7 mouse cellular contexts compared by ENCODE assay signal in genomic region chr9:56075901-56076620, GRCm38 (mm10). TPM values are rescaled to one million over a fixed set of nuclear protein-coding genes. Genes with fewer than 3 reads are reported as not detected.
A peak's percentile ranks its signal among the peaks of the same experiment; 100 is the strongest.
DNase-seq lines count a peak whose midpoint lies in the region; ATAC-seq and TF ChIP-seq lines count a peak whose summit lies in the region.

No protein-coding gene starts in this region.

- TF ChIP-seq EP300 in ES-Bruce4 (IDR thresholded peaks at IDR 0.05; ENCODE audit: insufficient read depth, low read depth, low read length), result no peak

- no peak overlapping the region for H3K9ac ChIP-seq in ES-Bruce4 (ENCODE audit: low read depth, poor library complexity, severe bottlenecking)
- no peak overlapping the region for H3K9ac ChIP-seq in limb, embryonic 11.5 days (ENCODE audit: low read length)
- H3K9ac ChIP-seq in midbrain, embryonic 14.5 days (replicated peaks; ENCODE audit: low read length), result no peak overlapping the region

- H3K36me3 ChIP-seq in ES-Bruce4 (ENCODE audit: control insufficient read depth, insufficient read depth, low read length, poor library complexity, severe bottlenecking), result no peaks in the 10 kb centered on the region
- H3K36me3 ChIP-seq in limb, embryonic 11.5 days (ENCODE audit: control insufficient read depth, insufficient read depth, low read length), result no peaks in the 10 kb centered on the region; the same call in 1 of the 2 replicates
- peaks cover 31% of the 10 kb centered on the region for H3K36me3 ChIP-seq in midbrain, embryonic 14.5 days (ENCODE audit: control insufficient read depth, insufficient read depth, low read length)

- 34% methylated on average over 7 of the region's 7 CpGs for WGBS in limb, embryonic 11.5 days
- 70% methylated on average over 7 of the region's 7 CpGs for WGBS in midbrain, embryonic 14.5 days

- TF ChIP-seq CTCF in ES-Bruce4 (IDR thresholded peaks at IDR 0.05; ENCODE audit: low read depth, low read length), result no peak

- no peaks in the 10 kb centered on the region for H3K27me3 ChIP-seq in ES-Bruce4 (ENCODE audit: control insufficient read depth, insufficient read depth, low read length, poor library complexity, severe bottlenecking)
- H3K27me3 ChIP-seq in limb, embryonic 11.5 days (ENCODE audit: control insufficient read depth, insufficient read depth, low read length), result no peaks in the 10 kb centered on the region
- no peaks in the 10 kb centered on the region for H3K27me3 ChIP-seq in midbrain, embryonic 14.5 days (ENCODE audit: control insufficient read depth, insufficient read depth, low read length)

- peak; percentile 55 for DNase-seq in embryo, embryonic 11 days
- peak; percentile 50 for DNase-seq in limb, embryonic 11.5 days (ENCODE audit: low spot score)
- peak; percentile 15 for DNase-seq in midbrain, embryonic 14.5 days
- DNase-seq in thymus, postnatal 25 days, result peak; percentile 77
- no peak for DNase-seq in layer of hippocampus, adult 11-12 months (ENCODE audit: low spot score)

- H3K27ac ChIP-seq in ES-Bruce4 (ENCODE audit: insufficient read depth, low read length), result peak overlapping the region; percentile 27
- peak overlapping the region; percentile 4; the same call in 1 of the 2 replicates for H3K27ac ChIP-seq in limb, embryonic 11.5 days (replicated peaks; ENCODE audit: low read depth, low read length)
- no peak overlapping the region for H3K27ac ChIP-seq in midbrain, embryonic 14.5 days (replicated peaks; ENCODE audit: low read depth, low read length)

- peak; percentile 79 to 83 for ATAC-seq in hematopoietic stem cell, adult 5-6 weeks (replicated peaks in 1 of 2; ENCODE audit: insufficient read depth in 1 of 2, low FRiP score in 2 of 2, low TSS enrichment in 1 of 2, low read depth in 1 of 2, poor library complexity in 2 of 2, severe bottlenecking in 2 of 2)
- ATAC-seq in limb, embryonic 11.5 days (ENCODE audit: insufficient number of reproducible peaks, low FRiP score, low TSS enrichment, low read depth), result no peak
- no peak for ATAC-seq in midbrain, embryonic 14.5 days (ENCODE audit: low FRiP score, low TSS enrichment)

- H3K9me3 ChIP-seq in ES-Bruce4 (replicated peaks; ENCODE audit: control insufficient read depth, insufficient read depth, low read length, poor library complexity, severe bottlenecking), result no peaks in the 10 kb centered on the region
- no peaks in the 10 kb centered on the region for H3K9me3 ChIP-seq in limb, embryonic 11.5 days (ENCODE audit: control insufficient read depth, low read length)
- H3K9me3 ChIP-seq in midbrain, embryonic 14.5 days (ENCODE audit: control insufficient read depth, low read length), result no peaks in the 10 kb centered on the region

- H3K4me2 ChIP-seq in limb, embryonic 11.5 days (ENCODE audit: low read depth, severe bottlenecking), result no peak overlapping the region
- no peak overlapping the region for H3K4me2 ChIP-seq in midbrain, embryonic 14.5 days (ENCODE audit: low read length)

- no peak for TF ChIP-seq POLR2A in ES-Bruce4 (IDR thresholded peaks at IDR 0.05; ENCODE audit: insufficient read depth, low read length)

- H3K4me3 ChIP-seq in ES-Bruce4 (ENCODE audit: low read depth, low read length), result no peak overlapping the region
- no peak overlapping the region for H3K4me3 ChIP-seq in limb, embryonic 11.5 days (ENCODE audit: low read depth, low read length)
- no peak overlapping the region for H3K4me3 ChIP-seq in midbrain, embryonic 14.5 days (replicated peaks; ENCODE audit: low read depth, low read length)

- peaks cover 5% of the 10 kb centered on the region for H3K4me1 ChIP-seq in ES-Bruce4 (ENCODE audit: control insufficient read depth, insufficient read depth, low read length)
- peaks cover 9% of the 10 kb centered on the region; the same call in 1 of the 2 replicates for H3K4me1 ChIP-seq in limb, embryonic 11.5 days (ENCODE audit: control insufficient read depth, insufficient read depth, low read length)
- no peaks in the 10 kb centered on the region for H3K4me1 ChIP-seq in midbrain, embryonic 14.5 days (ENCODE audit: control insufficient read depth, insufficient read depth, low read length)

RNA-seq across cellular contexts. Expression of gene Pstpip1, which starts 13.7 kb away (rescaled TPM):
- polyA plus RNA-seq in ES-Bruce4 (2011; ENCODE audit: insufficient read depth, insufficient read length, low read depth, missing spikeins), result 3.5 and 5.2 TPM in 2 replicates
- 109 and 141 TPM in 2 replicates for total RNA-seq in hematopoietic stem cell, adult 5-6 weeks (2017)
- 0.28 and 0.99 TPM in 2 replicates for polyA plus RNA-seq in limb, embryonic 11.5 days (2014; fragmentation: Nextera tagmentation; extraction: Ambion mirVana)
- polyA plus RNA-seq in midbrain, embryonic 14.5 days (2014; fragmentation: Nextera tagmentation; extraction: Ambion mirVana), result 0.24 and 1.0 TPM in 2 replicates

RNA-seq across cellular contexts. Expression of gene Rcn2, which starts 34.4 kb away (rescaled TPM):
- polyA plus RNA-seq in ES-Bruce4 (2011; ENCODE audit: insufficient read depth, insufficient read length, low read depth, missing spikeins), result 72.3 and 82.3 TPM in 2 replicates
- 74.9 and 87.8 TPM in 2 replicates for total RNA-seq in hematopoietic stem cell, adult 5-6 weeks (2017)
- 307 and 318 TPM in 2 replicates for polyA plus RNA-seq in limb, embryonic 11.5 days (2014; fragmentation: Nextera tagmentation; extraction: Ambion mirVana)
- polyA plus RNA-seq in midbrain, embryonic 14.5 days (2014; fragmentation: Nextera tagmentation; extraction: Ambion mirVana), result 292 and 344 TPM in 2 replicates

Comparison
In these comparisons a context has a peak if more than half of its experiments do, and no peak if none do; other contexts are left out.
1. ATAC-seq: peak in hematopoietic stem cell, adult 5-6 weeks (2 of 2); none in limb, embryonic 11.5 days (single experiment) and midbrain, embryonic 14.5 days (single experiment).